Mouse (Mus musculus) lung, postnatal 0 days (tissue): Measurements from ENCODE around the gene Adamts18.

Experiments
- CTCF ChIP-seq: IDR thresholded peaks from 2 replicates; pipeline ENCODE4 v1.5.1; 2016; ENCODE audit warnings: antibody characterized with exemption, mild to moderate bottlenecking
- EP300 ChIP-seq: IDR thresholded peaks from 2 replicates; pipeline ENCODE4 v1.6.1; 2016; ENCODE audit warnings: antibody characterized with exemption, mild to moderate bottlenecking, control low read depth

DNA sequence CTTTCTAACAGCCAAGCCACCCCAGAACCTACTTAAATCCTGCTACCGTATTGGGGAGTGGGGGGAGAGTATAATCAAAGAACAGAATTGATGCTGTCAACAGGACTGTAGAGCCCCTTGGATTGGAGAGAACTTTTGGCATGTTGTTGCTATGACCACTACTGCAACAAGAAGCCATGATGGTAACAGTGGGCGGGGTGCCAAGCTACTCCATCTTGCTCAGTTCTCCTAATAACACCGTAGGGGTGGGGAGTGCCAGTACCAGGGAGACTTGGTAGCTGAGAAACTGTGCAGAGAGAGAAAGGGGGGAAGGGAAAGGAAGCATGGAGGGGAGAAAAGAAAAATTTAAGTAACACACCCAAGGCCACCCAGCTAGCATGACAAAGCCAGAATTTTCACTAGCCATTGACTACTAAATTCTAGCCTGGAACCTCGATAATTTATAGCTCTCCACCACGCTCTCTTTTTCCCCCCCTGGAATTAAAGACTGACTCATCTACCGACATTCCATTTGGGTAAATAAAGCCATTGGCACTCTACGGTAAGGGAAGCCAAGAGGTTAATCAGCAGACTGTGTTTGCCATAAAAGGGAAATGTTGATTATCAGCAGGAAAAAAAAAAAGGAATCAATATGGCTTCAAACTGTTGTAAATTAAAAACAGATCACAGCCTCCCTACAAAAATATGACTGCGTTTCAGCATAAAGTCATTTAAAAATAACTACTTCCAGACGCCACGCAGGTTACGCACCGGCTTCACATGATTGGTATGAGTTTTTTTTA lies 44.5 kb downstream of the Adamts18 start:
- TF ChIP-seq CTCF (no peak), EP300 (no peak)
